Mouse (Mus musculus) thymus, adult 2 months (tissue): ENCODE measurements at regions not wholly inside any gene's neighbourhood (a gene's known extent, or its start where the extent isn't known, plus 50 kb on each side); places are given as distances from the start of the nearest gene placed in this dataset.

Experiments
- CTCF ChIP-seq: fragments of 200-500 bp; IDR thresholded peaks from 2 replicates; pipeline ENCODE4 v1.5.1; 2012; ENCODE audit warnings: mild to moderate bottlenecking, control low read depth, low read length, moderate library complexity, borderline replicate concordance; ENCODE audit not compliant: control insufficient read depth, poor library complexity, insufficient read depth; ENCODE audit errors: extremely low read depth
- POLR2A ChIP-seq: fragments of 200-500 bp; IDR thresholded peaks from 2 replicates; pipeline ENCODE4 v1.6.1; 2012; ENCODE audit warnings: mild to moderate bottlenecking, low read length, control low read depth, moderate library complexity; ENCODE audit not compliant: control insufficient read depth, poor library complexity, insufficient read depth; ENCODE audit errors: extremely low read depth

DNA sequence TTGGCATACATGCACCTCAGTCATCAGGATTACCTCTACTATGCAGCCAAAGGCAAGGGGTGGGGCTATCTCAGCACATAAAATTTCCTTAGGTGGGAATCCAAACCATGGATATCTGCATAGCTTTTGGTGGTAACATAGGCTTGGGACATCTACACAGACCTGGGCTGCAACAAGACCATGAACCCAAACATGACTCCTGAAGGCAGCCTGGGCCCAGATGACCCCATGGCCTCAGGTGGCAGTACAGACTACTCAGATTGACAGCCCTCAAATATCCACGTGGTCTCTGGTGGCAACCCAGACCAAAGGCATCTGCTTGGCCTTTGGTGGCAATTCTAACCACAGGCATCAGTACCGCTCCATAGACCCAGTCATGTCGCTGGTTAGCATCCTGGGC lies 130.0 kb downstream of the Gm11146 start:
- no peak for TF ChIP-seq POLR2A
- no peak for TF ChIP-seq CTCF
